Mouse (Mus musculus) MEL (cell line): ENCODE measurements around the gene Lcn9. TPM values are rescaled to one million over a fixed set of nuclear protein-coding genes. Genes with fewer than 3 reads are reported as not detected.

Experiments
- DNase-seq: peaks from one replicate; pipeline ENCODE4 v3.0.0; 2011; ENCODE audit warnings: low read depth, low spot score
- H3K27ac ChIP-seq: 2 replicates; pipeline ENCODE4 v1.5.1; 2012; ENCODE audit warnings: low read depth, mild to moderate bottlenecking, control low read depth, low read length, moderate library complexity; ENCODE audit not compliant: control insufficient read depth
- H3K27me3 ChIP-seq, 2 experiments: fragments of 150-350 bp in 1 of 2; sonication (generic) in 1 of 2; 2 replicates each; pipeline ENCODE4 v1.6.1; 2012; ENCODE audit warnings: low read length in 2 of 2, mild to moderate bottlenecking in 2 of 2, improper control_type of control experiment in 1 of 2, moderate library complexity in 1 of 2; ENCODE audit not compliant: insufficient read depth in 2 of 2, control insufficient read depth in 1 of 2
- H3K36me3 ChIP-seq, 2 experiments: 2 replicates each; pipeline ENCODE4 v1.6.1; 2012 to 2014; ENCODE audit warnings: low read length in 2 of 2, improper control_type of control experiment in 1 of 2, inconsistent platforms in 1 of 2, mild to moderate bottlenecking in 1 of 2; ENCODE audit not compliant: insufficient read depth in 2 of 2, control insufficient read depth in 1 of 2
- H3K4me1 ChIP-seq, 2 experiments: fragments of 150-350 bp in 1 of 2; sonication (generic) in 1 of 2; 2 replicates each; pipeline ENCODE4 v1.6.1; 2012; ENCODE audit warnings: low read length in 2 of 2, improper control_type of control experiment in 1 of 2, mild to moderate bottlenecking in 1 of 2; ENCODE audit not compliant: insufficient read depth in 2 of 2, control insufficient read depth in 1 of 2
- H3K4me3 ChIP-seq, 2 experiments: fragments of 150-350 bp in 1 of 2; sonication (generic) in 1 of 2; 2 replicates each; pipeline ENCODE4 v1.5.1; 2012; ENCODE audit warnings: low read depth in 2 of 2, low read length in 2 of 2, mild to moderate bottlenecking in 2 of 2, moderate library complexity in 2 of 2, control low read depth in 1 of 2, improper control_type of control experiment in 1 of 2; ENCODE audit not compliant: control insufficient read depth in 1 of 2, insufficient read depth in 1 of 2
- H3K79me2 ChIP-seq: 2 replicates; pipeline ENCODE4 v1.6.1; 2012; ENCODE audit warnings: mild to moderate bottlenecking, low read length, moderate library complexity; ENCODE audit not compliant: control insufficient read depth, poor library complexity, insufficient read depth
- H3K9ac ChIP-seq: 2 replicates; pipeline ENCODE4 v1.6.1; 2012; ENCODE audit warnings: low read depth, mild to moderate bottlenecking, control low read depth, low read length, moderate library complexity; ENCODE audit not compliant: control insufficient read depth, poor library complexity, severe bottlenecking
- H3K9me3 ChIP-seq: fragments of 150-350 bp; sonication (generic); replicated peaks from 2 replicates; pipeline ENCODE4 v1.6.1; 2012; ENCODE audit warnings: mild to moderate bottlenecking, low read length, improper control_type of control experiment, moderate library complexity; ENCODE audit not compliant: insufficient read depth
- BHLHE40 ChIP-seq: IDR thresholded peaks from 2 replicates; pipeline ENCODE4 v1.6.1; 2012; ENCODE audit warnings: low read depth, mild to moderate bottlenecking, inconsistent platforms, low read length, improper control_type of control experiment, borderline replicate concordance
- CTCF ChIP-seq, 3 experiments: IDR thresholded peaks in 2 of 3; conservative IDR thresholded peaks in 1 of 3; 2 replicates each; pipeline ENCODE4 v1.5.1; 2011 to 2012; ENCODE audit warnings: low read length in 3 of 3, low read depth in 2 of 3, mild to moderate bottlenecking in 2 of 3, improper control_type of control experiment in 1 of 3, inconsistent platforms in 1 of 3, mixed read lengths in 1 of 3, moderate library complexity in 1 of 3; ENCODE audit not compliant: control insufficient read depth in 1 of 3, insufficient read depth in 1 of 3, poor library complexity in 1 of 3, severe bottlenecking in 1 of 3
- ELF1 ChIP-seq: IDR thresholded peaks from 2 replicates; pipeline ENCODE4 v1.6.1; 2014; ENCODE audit warnings: low read depth, mild to moderate bottlenecking, inconsistent platforms, low read length, improper control_type of control experiment, moderate library complexity
- ETS1 ChIP-seq: IDR thresholded peaks from 2 replicates; pipeline ENCODE4 v1.6.1; 2012; ENCODE audit warnings: low read depth, mild to moderate bottlenecking, inconsistent platforms, low read length, improper control_type of control experiment, moderate library complexity
- JUND ChIP-seq: IDR thresholded peaks from 2 replicates; pipeline ENCODE4 v1.6.1; 2011; ENCODE audit warnings: low read depth, mild to moderate bottlenecking, improper control_type of control experiment, low read length
- MAFK ChIP-seq: IDR thresholded peaks from 2 replicates; pipeline ENCODE4 v1.6.1; 2011; ENCODE audit warnings: low read depth, mild to moderate bottlenecking, low read length, improper control_type of control experiment, borderline replicate concordance
- MAX ChIP-seq: IDR thresholded peaks from 2 replicates; pipeline ENCODE4 v1.6.1; 2011; ENCODE audit warnings: low read length, improper control_type of control experiment
- MAZ ChIP-seq: IDR thresholded peaks from 2 replicates; pipeline ENCODE4 v1.6.1; 2012; ENCODE audit warnings: low read depth, mild to moderate bottlenecking, inconsistent platforms, low read length, improper control_type of control experiment
- MXI1 ChIP-seq: IDR thresholded peaks from 2 replicates; pipeline ENCODE4 v1.6.1; 2011; ENCODE audit warnings: mild to moderate bottlenecking, low read depth, low read length, improper control_type of control experiment
- MYB ChIP-seq: IDR thresholded peaks from 2 replicates; pipeline ENCODE4 v1.6.1; 2011; ENCODE audit warnings: mild to moderate bottlenecking, low read depth, low read length, improper control_type of control experiment
- NELFE ChIP-seq: IDR thresholded peaks from 2 replicates; pipeline ENCODE4 v1.6.1; 2011; ENCODE audit warnings: low read depth, low read length, improper control_type of control experiment
- NRF1 ChIP-seq: IDR thresholded peaks from 2 replicates; pipeline ENCODE4 v1.6.1; 2014; ENCODE audit warnings: low read depth, mild to moderate bottlenecking, inconsistent platforms, low read length, improper control_type of control experiment, moderate library complexity; ENCODE audit not compliant: poor library complexity, insufficient read depth, severe bottlenecking
- POLR2A ChIP-seq, 2 experiments: IDR thresholded peaks; 2 replicates each; pipeline ENCODE4 v1.6.1; 2011 to 2012; ENCODE audit warnings: low read length in 2 of 2, mild to moderate bottlenecking in 2 of 2, control low read depth in 1 of 2, improper control_type of control experiment in 1 of 2, low read depth in 1 of 2, moderate library complexity in 1 of 2; ENCODE audit not compliant: control insufficient read depth in 1 of 2, insufficient read depth in 1 of 2, poor library complexity in 1 of 2
- POLR2AphosphoS2 ChIP-seq: IDR thresholded peaks from 2 replicates; pipeline ENCODE4 v1.6.1; 2011; ENCODE audit warnings: low read length, improper control_type of control experiment
- POLR2AphosphoS5 ChIP-seq: IDR thresholded peaks from 2 replicates; pipeline ENCODE4 v1.6.1; 2012; ENCODE audit warnings: low read depth, borderline replicate concordance, mild to moderate bottlenecking, inconsistent platforms, low read length, moderate library complexity, mixed read lengths
- RAD21 ChIP-seq: IDR thresholded peaks from 2 replicates; pipeline ENCODE4 v1.6.1; 2011; ENCODE audit warnings: mild to moderate bottlenecking, low read depth, low read length, improper control_type of control experiment
- RCOR1 ChIP-seq: IDR thresholded peaks from 2 replicates; pipeline ENCODE4 v1.6.1; 2012; ENCODE audit warnings: low read depth, mild to moderate bottlenecking, inconsistent platforms, low read length, improper control_type of control experiment
- SIN3A ChIP-seq: IDR thresholded peaks from 2 replicates; pipeline ENCODE4 v1.6.1; 2012; ENCODE audit warnings: low read length, improper control_type of control experiment, inconsistent platforms
- TAL1 ChIP-seq: IDR thresholded peaks from 2 replicates; pipeline ENCODE4 v1.6.1; 2012; ENCODE audit warnings: mild to moderate bottlenecking, inconsistent platforms, low read length, moderate library complexity, mixed read lengths
- USF1 ChIP-seq: IDR thresholded peaks from 2 replicates; pipeline ENCODE4 v1.6.1; 2014; ENCODE audit warnings: low read depth, mild to moderate bottlenecking, inconsistent platforms, low read length, improper control_type of control experiment, moderate library complexity
- ZC3H11A ChIP-seq: IDR thresholded peaks from 2 replicates; pipeline ENCODE4 v1.6.1; 2012; ENCODE audit warnings: low read depth, mild to moderate bottlenecking, inconsistent platforms, low read length, improper control_type of control experiment
- ZNF384 ChIP-seq: IDR thresholded peaks from 2 replicates; pipeline ENCODE4 v1.6.1; 2012; ENCODE audit warnings: low read depth, mild to moderate bottlenecking, inconsistent platforms, low read length, improper control_type of control experiment
- polyA plus RNA-seq, 2 experiments: library from polyadenylated mRNA; stranded (reverse) in 1 of 2; unstranded in 1 of 2; fragments of >175 nt in 1 of 2; fragments of >200 nt in 1 of 2; gene quantifications; 2 replicates each; pipeline versions ENCODE4 v1.2.1 to v1.2.4; 2012; ENCODE audit warnings: low replicate concordance in 2 of 2, low read depth in 1 of 2; ENCODE audit not compliant: insufficient read length in 2 of 2, insufficient read depth in 1 of 2, missing spikeins in 1 of 2
- total RNA-seq: library from RNA; depleted of rRNA; stranded (reverse); fragments of 300-350 nt; gene quantifications from 2 replicates; pipeline ENCODE4 v1.2.3, GENCODE M21; 2012; rRNA removed

The Lcn9 gene
- total and polyA plus RNA-seq, 3 experiments, result not detected

- H3K27me3 ChIP-seq, result no peaks in the 10 kb centered on the region
- no peaks in the 10 kb centered on the region for H3K79me2 ChIP-seq
These were observed 42.5 kb downstream of the Lcn9 start for GRCm38 (mm10) chr2:25865412-25865811.

GRCm38 (mm10) chr2:25866656-25867055 lies 43.7 kb downstream of the Lcn9 start:
- Histone ChIP-seq H3K36me3 (no peaks in the 10 kb centered on the region), H3K79me2 (no peaks in the 10 kb centered on the region), H3K9me3 (no peaks in the 10 kb centered on the region), H3K4me1 (no peaks in the 10 kb centered on the region), H3K27ac (no peak overlapping the region), H3K27me3 (no peaks in the 10 kb centered on the region), H3K4me3 (no peak overlapping the region), H3K9ac (no peak overlapping the region)
- no peak for TF ChIP-seq NRF1
- TF ChIP-seq USF1, result no peak
- no peak for TF ChIP-seq RAD21
- TF ChIP-seq MAX, result no peak
- TF ChIP-seq RCOR1, result no peak
- TF ChIP-seq POLR2A (IDR thresholded peaks at IDR 0.05; ENCODE audit: control insufficient read depth in 1 of 2, insufficient read depth in 1 of 2, low read depth in 1 of 2, low read length in 2 of 2, poor library complexity in 1 of 2), result no peak
- TF ChIP-seq MAFK, result no peak
- no peak for TF ChIP-seq MXI1
- TF ChIP-seq POLR2AphosphoS2, result no peak
- no peak for TF ChIP-seq CTCF (IDR thresholded peaks at IDR 0.05 in 2 of 3, conservative IDR thresholded peaks at IDR 0.05 in 1 of 3; ENCODE audit: control insufficient read depth in 1 of 3, insufficient read depth in 1 of 3, low read depth in 2 of 3, low read length in 3 of 3, poor library complexity in 1 of 3, severe bottlenecking in 1 of 3)
- no peak for TF ChIP-seq MAZ
- TF ChIP-seq POLR2AphosphoS5, result no peak
- TF ChIP-seq BHLHE40, result no peak
- no peak for TF ChIP-seq SIN3A
- no peak for DNase-seq

More at GRCm38 (mm10) chr2:25865412-25865811, 42.5 kb downstream of the Lcn9 start:
- DNase-seq, result no peak
- Histone ChIP-seq H3K9ac (no peak overlapping the region), H3K9me3 (no peaks in the 10 kb centered on the region), H3K4me3 (no peak overlapping the region), H3K4me1 (no peaks in the 10 kb centered on the region), H3K27ac (no peak overlapping the region), H3K36me3 (no peaks in the 10 kb centered on the region)
- TF ChIP-seq MYB (no peak), JUND (no peak), TAL1 (no peak), SIN3A (no peak), MAX (no peak), ELF1 (no peak), NRF1 (no peak), USF1 (no peak), NELFE (no peak), POLR2A (IDR thresholded peaks at IDR 0.05; ENCODE audit: control insufficient read depth in 1 of 2, insufficient read depth in 1 of 2, low read depth in 1 of 2, low read length in 2 of 2, poor library complexity in 1 of 2) (no peak), RCOR1 (no peak), BHLHE40 (no peak), ZNF384 (no peak), ZC3H11A (no peak), ETS1 (no peak), CTCF (IDR thresholded peaks at IDR 0.05 in 2 of 3, conservative IDR thresholded peaks at IDR 0.05 in 1 of 3; ENCODE audit: control insufficient read depth in 1 of 3, insufficient read depth in 1 of 3, low read depth in 2 of 3, low read length in 3 of 3, poor library complexity in 1 of 3, severe bottlenecking in 1 of 3) (no peak)

Other genes with a start within 250 kb of the Lcn9 start
- 17.6 and 24.0 TPM in 2 replicates for gene Mamdc4, start 248.3 kb upstream of the Lcn9 start, total RNA-seq
- 10 to 100 TPM in 1 of 2 experiments, not detected in 1; 21.6 TPM for gene Mamdc4, start 248.3 kb upstream of the Lcn9 start, polyA plus RNA-seq
- 34.7 and 47.0 TPM in 2 replicates for gene Phpt1, start 247.9 kb upstream of the Lcn9 start, total RNA-seq
- 10 to 100 TPM in 1 of 2 experiments, not detected in 1; 73.7 TPM for gene Phpt1, start 247.9 kb upstream of the Lcn9 start, polyA plus RNA-seq
- 0.04 and 0.07 TPM in 2 replicates for gene Ajm1, start 241.4 kb upstream of the Lcn9 start, total RNA-seq
- gene Ajm1, start 241.4 kb upstream of the Lcn9 start, polyA plus RNA-seq, result under 1 TPM in 1 of 2 experiments, not detected in 1; 0.32 TPM
- 66.1 and 76.9 TPM in 2 replicates for gene Rabl6, start 214.6 kb upstream of the Lcn9 start, total RNA-seq
- 100 to 1,000 TPM in 1 of 2 experiments, 10 to 100 TPM in 1; 84.7 to 104 TPM for gene Rabl6, start 214.6 kb upstream of the Lcn9 start, polyA plus RNA-seq
- gene Ccdc183, start 205.5 kb upstream of the Lcn9 start, total RNA-seq, result 0.04 TPM in 1 of 2 replicates, not detected in the other
- gene Ccdc183, start 205.5 kb upstream of the Lcn9 start, polyA plus RNA-seq, result under 1 TPM in 1 of 2 experiments, not detected in 1; 0.26 TPM
- 10.9 and 11.9 TPM in 2 replicates for gene Tmem141, start 201.1 kb upstream of the Lcn9 start, total RNA-seq
- 10 to 100 TPM in 1 of 2 experiments, not detected in 1; 25.3 TPM for gene Tmem141, start 201.1 kb upstream of the Lcn9 start, polyA plus RNA-seq
- not detected in 2 replicates for gene Fcna, start 195.1 kb upstream of the Lcn9 start, total RNA-seq
- gene Fcna, start 195.1 kb upstream of the Lcn9 start, polyA plus RNA-seq, result under 1 TPM in 1 of 2 experiments, not detected in 1; 0.21 TPM
- not detected in 2 replicates for gene Lcn8, start 170.0 kb upstream of the Lcn9 start, total RNA-seq
- gene Lcn8, start 170.0 kb upstream of the Lcn9 start, polyA plus RNA-seq, result not detected
- not detected in 2 replicates for gene Lcn5, start 165.2 kb upstream of the Lcn9 start, total RNA-seq
- not detected for gene Lcn5, start 165.2 kb upstream of the Lcn9 start, polyA plus RNA-seq
- not detected in 2 replicates for gene Lcn6, start 146.4 kb upstream of the Lcn9 start, total RNA-seq
- not detected for gene Lcn6, start 146.4 kb upstream of the Lcn9 start, polyA plus RNA-seq
- gene Lcn10, start 140.4 kb upstream of the Lcn9 start, total RNA-seq, result not detected in 2 replicates
- gene Lcn10, start 140.4 kb upstream of the Lcn9 start, polyA plus RNA-seq, result not detected
- not detected in 2 replicates for gene Obp2a, start 123.1 kb upstream of the Lcn9 start, total RNA-seq
- not detected for gene Obp2a, start 123.1 kb upstream of the Lcn9 start, polyA plus RNA-seq
- not detected in 2 replicates for gene Bmyc, start 116.4 kb upstream of the Lcn9 start, total RNA-seq
- gene Bmyc, start 116.4 kb upstream of the Lcn9 start, polyA plus RNA-seq, result not detected
- gene Obp2b, start 86.1 kb upstream of the Lcn9 start, total RNA-seq, result not detected in 2 replicates
- gene Obp2b, start 86.1 kb upstream of the Lcn9 start, polyA plus RNA-seq, result not detected
- gene Lcn3, start 57.6 kb upstream of the Lcn9 start, total RNA-seq, result not detected in 2 replicates
- gene Lcn3, start 57.6 kb upstream of the Lcn9 start, polyA plus RNA-seq, result not detected
- gene Lcn11, start 46.1 kb upstream of the Lcn9 start, total RNA-seq, result not detected in 2 replicates
- gene Lcn11, start 46.1 kb upstream of the Lcn9 start, polyA plus RNA-seq, result not detected
- not detected in 2 replicates for gene Gm13539, start 40.9 kb upstream of the Lcn9 start, total RNA-seq
- not detected for gene Gm13539, start 40.9 kb upstream of the Lcn9 start, polyA plus RNA-seq
- gene Glt6d1, start 7.3 kb upstream of the Lcn9 start, total RNA-seq, result not detected in 2 replicates
- gene Glt6d1, start 7.3 kb upstream of the Lcn9 start, polyA plus RNA-seq, result not detected
- gene Sohlh1, start 24.1 kb downstream of the Lcn9 start, total RNA-seq, result not detected in 2 replicates
- not detected for gene Sohlh1, start 24.1 kb downstream of the Lcn9 start, polyA plus RNA-seq
- not detected in 2 replicates for gene Kcnt1, start 40.6 kb downstream of the Lcn9 start, total RNA-seq
- not detected for gene Kcnt1, start 40.6 kb downstream of the Lcn9 start, polyA plus RNA-seq
- 19.5 and 24.2 TPM in 2 replicates for gene Camsap1, start 160.1 kb downstream of the Lcn9 start, total RNA-seq
- gene Camsap1, start 160.1 kb downstream of the Lcn9 start, polyA plus RNA-seq, result 10 to 100 TPM; 25.8 to 30.2 TPM
- 74.2 and 79.1 TPM in 2 replicates for gene Ubac1, start 198.6 kb downstream of the Lcn9 start, total RNA-seq
- gene Ubac1, start 198.6 kb downstream of the Lcn9 start, polyA plus RNA-seq, result 10 to 100 TPM in 1 of 2 experiments, not detected in 1; 88.5 TPM